Mouse (Mus musculus): ENCODE data around the gene Stk32c. TPM values are rescaled to one million over a fixed set of nuclear protein-coding genes. Genes with fewer than 3 reads are reported as not detected.

Stk32c gene
- total and polyA plus RNA-seq, 3 experiments = 0.21 TPM; not detected in 2

DNA sequence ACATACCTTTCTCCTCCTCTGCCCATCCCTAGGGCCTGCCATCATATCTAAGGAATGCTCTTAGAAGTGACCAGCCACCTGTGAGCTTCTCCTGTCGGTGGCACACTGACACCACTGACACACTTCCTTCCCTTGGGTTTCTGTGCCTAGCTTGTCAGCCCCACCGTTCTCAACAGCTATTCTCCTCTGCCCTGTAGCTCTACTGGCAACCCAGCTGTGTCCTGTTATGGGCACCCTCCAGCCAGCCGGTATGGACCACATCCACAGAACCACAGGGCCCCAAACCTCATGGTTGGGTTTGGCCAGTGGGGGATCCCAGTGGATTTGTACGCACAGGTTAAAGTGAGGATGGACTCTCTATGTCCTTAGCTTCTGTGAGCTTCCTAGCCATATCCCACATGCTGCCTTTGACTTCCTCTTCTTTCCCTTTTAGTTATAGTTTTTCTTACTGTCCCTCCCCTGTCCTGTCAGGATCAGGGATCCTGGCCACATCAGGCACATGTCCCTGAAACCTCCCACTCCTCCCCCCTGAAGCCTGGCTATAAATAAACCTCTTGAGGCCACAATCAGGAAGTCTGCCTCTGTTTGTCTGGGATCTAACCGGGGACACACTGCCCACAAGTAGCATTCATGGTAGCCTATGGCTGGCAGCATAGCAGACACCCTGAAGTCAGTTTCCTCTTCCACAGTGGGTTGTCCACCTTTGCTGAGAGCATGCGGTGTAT lies 15.5 kb upstream of the Stk32c start:
- Histone ChIP-seq H3K36me3 (ENCODE audit: control insufficient read depth in 1 of 2, insufficient read depth in 2 of 2, low read length in 2 of 2) (no peaks in the 10 kb centered on the region), H3K79me2 (ENCODE audit: control insufficient read depth, insufficient read depth, low read length, poor library complexity) (no peaks in the 10 kb centered on the region), H3K9me3 (replicated peaks; ENCODE audit: insufficient read depth, low read length) (no peaks in the 10 kb centered on the region), H3K4me3 (ENCODE audit: control insufficient read depth in 1 of 2, insufficient read depth in 1 of 2, low read depth in 2 of 2, low read length in 2 of 2) (no peak overlapping the region), H3K27ac (ENCODE audit: control insufficient read depth, low read depth, low read length) (no peak overlapping the region), H3K9ac (ENCODE audit: control insufficient read depth, low read depth, low read length, poor library complexity, severe bottlenecking) (no peak overlapping the region), H3K27me3 (ENCODE audit: control insufficient read depth in 1 of 2, insufficient read depth in 2 of 2, low read length in 2 of 2) (peaks cover 0 to 4% of the 10 kb centered on the region in 2 experiments; a peak in 1 of 4 replicates), H3K4me1 (ENCODE audit: control insufficient read depth in 1 of 2, insufficient read depth in 2 of 2, low read length in 2 of 2) (no peaks in the 10 kb centered on the region)
- no peak for TF ChIP-seq MAZ (IDR thresholded peaks at IDR 0.05; ENCODE audit: low read depth, low read length)
- DNase-seq (ENCODE audit: low read depth, low spot score) = no peak

DNA sequence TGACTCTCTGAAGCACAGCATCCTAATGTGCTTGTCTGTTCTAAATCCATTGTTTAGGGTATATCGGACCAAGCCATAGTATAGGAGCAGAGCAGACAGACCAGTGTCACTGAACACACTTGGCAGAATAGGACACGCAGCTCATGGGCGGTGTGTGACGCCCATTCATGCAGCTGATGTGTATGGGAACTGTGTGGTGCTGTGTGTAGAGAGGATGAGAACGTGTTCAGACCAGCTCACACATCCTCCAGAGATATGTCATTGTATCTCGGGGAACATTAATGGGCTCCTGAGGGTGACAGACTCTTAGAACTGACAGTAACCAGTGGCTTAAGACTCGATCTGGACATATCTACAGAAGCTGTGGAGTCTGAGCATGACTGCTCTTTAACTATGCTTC lies 13.3 kb upstream of the Stk32c start:
- Histone ChIP-seq H3K4me1 (ENCODE audit: control insufficient read depth in 1 of 2, insufficient read depth in 2 of 2, low read length in 2 of 2) (no peaks in the 10 kb centered on the region), H3K36me3 (ENCODE audit: control insufficient read depth in 1 of 2, insufficient read depth in 2 of 2, low read length in 2 of 2) (no peaks in the 10 kb centered on the region), H3K79me2 (ENCODE audit: control insufficient read depth, insufficient read depth, low read length, poor library complexity) (no peaks in the 10 kb centered on the region), H3K27me3 (ENCODE audit: control insufficient read depth in 1 of 2, insufficient read depth in 2 of 2, low read length in 2 of 2) (peaks cover 0 to 4% of the 10 kb centered on the region in 2 experiments; a peak in 1 of 4 replicates), H3K9ac (ENCODE audit: control insufficient read depth, low read depth, low read length, poor library complexity, severe bottlenecking) (no peak overlapping the region), H3K27ac (ENCODE audit: control insufficient read depth, low read depth, low read length) (no peak overlapping the region), H3K4me3 (ENCODE audit: control insufficient read depth in 1 of 2, insufficient read depth in 1 of 2, low read depth in 2 of 2, low read length in 2 of 2) (no peak overlapping the region), H3K9me3 (replicated peaks; ENCODE audit: insufficient read depth, low read length) (no peaks in the 10 kb centered on the region)
- TF ChIP-seq BHLHE40 (IDR thresholded peaks at IDR 0.05; ENCODE audit: borderline replicate concordance, low read depth, low read length) = no peak
- no peak for TF ChIP-seq RAD21 (IDR thresholded peaks at IDR 0.05; ENCODE audit: low read depth, low read length)
- TF ChIP-seq ZKSCAN1 (IDR thresholded peaks at IDR 0.05; ENCODE audit: low read depth, low read length) = no peak
- no peak for TF ChIP-seq TAL1 (IDR thresholded peaks at IDR 0.05; ENCODE audit: low read length)
- TF ChIP-seq ZMIZ1 (IDR thresholded peaks at IDR 0.05; ENCODE audit: low read depth, low read length) = no peak
- TF ChIP-seq NELFE (IDR thresholded peaks at IDR 0.05; ENCODE audit: low read depth, low read length) = no peak
- no peak for TF ChIP-seq RCOR1 (IDR thresholded peaks at IDR 0.05; ENCODE audit: low read depth, low read length)
- TF ChIP-seq E2F4 (IDR thresholded peaks at IDR 0.05; ENCODE audit: borderline replicate concordance, low read depth, low read length) = no peak
- no peak for TF ChIP-seq ETS1 (IDR thresholded peaks at IDR 0.05; ENCODE audit: low read depth, low read length)
- TF ChIP-seq MAFK (IDR thresholded peaks at IDR 0.05; ENCODE audit: borderline replicate concordance, low read depth, low read length) = no peak
- no peak for TF ChIP-seq USF2 (IDR thresholded peaks at IDR 0.05; ENCODE audit: borderline replicate concordance in 1 of 2, insufficient read depth in 1 of 2, low read depth in 1 of 2, low read length in 2 of 2)
- no peak for TF ChIP-seq ZNF384 (IDR thresholded peaks at IDR 0.05; ENCODE audit: low read depth, low read length)
- no peak for TF ChIP-seq NRF1 (IDR thresholded peaks at IDR 0.05; ENCODE audit: insufficient read depth, low read depth, low read length, poor library complexity, severe bottlenecking)
- TF ChIP-seq SIN3A (IDR thresholded peaks at IDR 0.05; ENCODE audit: low read length) = no peak
- no peak for TF ChIP-seq ZC3H11A (IDR thresholded peaks at IDR 0.05; ENCODE audit: low read depth, low read length)
- no peak for TF ChIP-seq JUND (IDR thresholded peaks at IDR 0.05; ENCODE audit: low read depth, low read length)
- no peak for TF ChIP-seq MYB (IDR thresholded peaks at IDR 0.05; ENCODE audit: low read depth, low read length)
- TF ChIP-seq TBP (IDR thresholded peaks at IDR 0.05; ENCODE audit: low read depth, low read length) = no peak
- TF ChIP-seq KAT2A (conservative IDR thresholded peaks at IDR 0.05; ENCODE audit: low read depth, low read length) = no peak
- TF ChIP-seq POLR2AphosphoS2 (IDR thresholded peaks at IDR 0.05; ENCODE audit: low read length) = no peak
- DNase-seq (ENCODE audit: low read depth, low spot score) = no peak

All from MEL (cell line).